Mouse (Mus musculus) bone marrow, adult 2 months (tissue): ENCODE measurements around the gene Fastkd3.

ENCODE experiments used
- CTCF ChIP-seq: fragments of 200-500 bp; IDR thresholded peaks from 2 replicates; pipeline ENCODE4 v1.5.1; 2011; ENCODE audit warnings: low read length, control low read depth; ENCODE audit not compliant: control insufficient read depth, insufficient read depth
- POLR2A ChIP-seq: fragments of 200-500 bp; IDR thresholded peaks from 2 replicates; pipeline ENCODE4 v1.6.1; 2011; ENCODE audit warnings: low read depth, mild to moderate bottlenecking, control low read depth, low read length, borderline replicate concordance; ENCODE audit not compliant: control insufficient read depth

DNA sequence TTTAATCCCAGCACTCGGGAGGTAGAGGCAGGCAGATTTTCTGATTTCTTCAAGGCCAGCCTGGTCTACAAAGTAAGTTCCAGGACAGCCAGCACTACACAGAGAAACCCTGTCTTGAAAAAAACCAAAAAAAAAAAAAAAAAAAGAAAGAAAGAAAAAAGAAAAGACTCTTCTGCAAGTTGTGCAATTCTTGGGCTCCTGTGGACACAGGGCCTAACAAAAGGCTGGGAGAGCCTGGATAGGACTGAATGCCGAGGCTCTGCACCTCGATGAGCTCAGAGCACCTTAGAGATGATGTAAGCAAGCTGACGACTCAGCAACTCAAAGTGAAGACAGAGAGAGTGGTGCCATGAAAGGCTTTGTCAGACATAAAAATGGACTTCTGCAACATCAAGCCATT lies 7.6 kb upstream of the Fastkd3 start:
- no peak for TF ChIP-seq POLR2A
- TF ChIP-seq CTCF = no peak
